Mouse (Mus musculus) NIH3T3 (cell line): ENCODE results near the gene Dpf1.

Source experiments
- DNase-seq: peaks from one replicate; pipeline ENCODE4 v3.0.0-alpha.2; 2012; ENCODE audit warnings: low read depth

The Dpf1 gene

DNA sequence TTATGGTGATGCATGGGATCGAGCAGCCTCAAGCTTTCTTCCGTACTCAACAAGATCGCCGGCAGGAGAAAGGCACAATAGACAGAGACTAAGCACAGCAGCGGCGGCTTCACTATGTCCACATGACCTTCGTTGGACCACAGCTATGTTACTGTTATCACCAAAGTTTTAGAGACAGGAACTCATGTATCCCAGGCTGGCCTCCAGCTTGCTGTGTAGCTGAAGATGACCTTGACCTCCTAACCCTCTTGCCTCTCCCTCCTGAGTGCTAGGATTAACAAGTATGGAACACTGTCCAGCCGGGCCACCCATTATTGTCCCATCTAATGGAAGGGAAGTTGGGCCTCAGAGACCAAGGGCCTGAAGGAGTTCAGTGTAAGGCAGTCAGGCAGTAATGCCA, 37.1 kb downstream of the Dpf1 start:
- no peak for DNase-seq

DNA sequence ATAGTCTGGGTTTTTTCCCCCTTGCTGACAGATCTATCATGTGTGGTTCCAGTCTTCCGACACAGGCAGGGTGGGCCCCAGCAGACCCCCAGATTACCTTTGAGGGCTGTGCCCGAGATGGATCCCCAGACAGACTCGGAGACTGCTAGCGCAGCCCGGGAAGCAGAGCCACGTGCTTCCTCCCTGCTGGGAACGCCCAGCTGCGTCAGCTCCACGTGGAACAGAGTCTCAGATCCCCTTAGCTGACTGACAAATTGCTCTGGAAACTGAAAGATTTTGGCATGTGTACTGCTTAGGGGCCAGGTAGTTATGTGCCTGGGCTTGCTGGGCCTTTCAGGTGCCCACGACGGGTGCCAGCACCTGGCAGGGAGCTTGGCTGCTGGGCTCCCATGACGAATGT, 38.0 kb downstream of the Dpf1 start:
- DNase-seq: no peak

DNA sequence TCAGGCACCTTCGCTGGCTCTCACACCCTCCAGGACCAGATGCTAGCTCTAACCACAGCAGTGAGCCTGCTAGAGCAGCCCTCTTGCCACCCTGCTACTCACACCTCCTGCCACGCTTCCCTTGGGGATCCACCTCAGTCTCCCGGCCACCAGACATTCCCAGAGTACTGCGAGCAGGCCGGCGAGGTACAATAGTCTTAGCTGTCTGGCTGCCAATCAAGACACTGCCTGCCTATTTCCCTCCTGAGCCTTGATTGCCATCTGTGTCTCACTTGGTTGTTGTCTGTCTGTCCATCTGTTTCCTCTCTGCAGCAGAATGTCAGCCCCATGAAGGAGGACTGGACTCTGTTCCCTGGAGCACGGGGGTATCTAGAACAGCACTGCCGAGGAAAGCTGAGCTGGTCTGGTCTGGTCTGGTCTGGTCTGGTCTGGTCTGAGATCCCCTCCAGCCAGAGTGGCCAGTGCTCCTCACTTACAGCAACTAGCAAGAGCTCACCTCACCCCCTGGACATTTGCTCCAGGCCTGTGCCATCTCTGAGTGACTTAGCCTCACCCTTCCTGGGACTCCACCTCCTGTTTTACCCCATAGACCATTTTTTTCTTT, 38.8 kb downstream of the Dpf1 start:
- DNase-seq: no peak

DNA sequence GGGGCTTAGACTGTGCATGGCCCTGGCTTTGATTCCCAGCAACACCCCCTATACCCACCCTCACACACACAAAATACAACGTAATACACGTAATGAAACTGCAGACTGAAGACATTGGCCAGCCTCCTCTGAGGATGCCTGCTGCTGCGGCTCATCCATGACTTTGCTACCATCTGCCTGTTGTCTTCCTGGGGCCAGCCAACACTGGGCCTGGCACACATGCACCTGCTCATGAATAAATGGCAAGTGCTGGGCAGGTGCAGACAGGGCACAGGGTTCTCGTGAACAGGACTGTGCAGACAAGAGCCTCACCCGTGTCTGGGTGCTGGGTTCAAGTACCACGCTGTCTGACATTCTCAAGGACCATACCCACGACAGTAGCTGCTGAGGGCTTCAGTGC, 40.0 kb downstream of the Dpf1 start:
- no peak for DNase-seq

DNA sequence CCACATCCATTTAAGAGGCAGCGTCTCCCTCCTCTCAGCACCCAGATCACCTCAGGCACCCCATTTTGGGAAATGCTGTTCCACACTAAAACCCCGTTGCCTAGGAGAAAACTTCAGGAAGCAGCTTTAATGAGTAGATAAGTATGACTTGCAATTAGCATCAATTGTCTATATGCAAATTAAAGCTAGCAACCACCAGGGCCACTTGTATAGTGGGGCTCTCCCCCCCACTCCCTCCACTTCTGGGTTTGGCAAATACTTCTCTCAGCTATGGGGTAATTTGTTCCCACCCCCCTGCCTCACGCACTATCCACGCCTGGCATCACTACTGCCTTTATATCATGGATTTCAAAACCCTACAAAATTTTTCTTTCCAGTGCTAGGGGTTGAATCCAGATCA, 41.8 kb downstream of the Dpf1 start:
- DNase-seq: no peak

DNA sequence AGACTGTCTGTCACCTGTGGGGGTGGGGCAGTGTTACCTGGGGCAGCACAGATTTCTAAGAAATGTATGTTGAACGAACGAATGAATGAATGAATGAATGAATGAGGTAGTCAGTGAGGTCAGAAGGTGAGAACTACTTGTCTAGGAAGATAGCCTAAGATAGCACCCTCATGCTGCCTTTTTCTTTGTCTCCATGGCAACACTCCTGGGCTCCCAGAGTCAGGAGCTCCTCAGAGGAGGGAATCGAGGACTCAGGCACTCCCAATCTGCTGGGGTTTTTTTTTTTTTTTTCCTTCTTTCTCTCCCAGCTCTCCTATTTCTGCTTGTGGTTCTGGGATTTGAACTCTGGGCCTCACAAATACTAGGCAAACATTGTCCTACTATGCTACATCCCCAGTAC, 42.5 kb downstream of the Dpf1 start:
- no peak for DNase-seq

DNA sequence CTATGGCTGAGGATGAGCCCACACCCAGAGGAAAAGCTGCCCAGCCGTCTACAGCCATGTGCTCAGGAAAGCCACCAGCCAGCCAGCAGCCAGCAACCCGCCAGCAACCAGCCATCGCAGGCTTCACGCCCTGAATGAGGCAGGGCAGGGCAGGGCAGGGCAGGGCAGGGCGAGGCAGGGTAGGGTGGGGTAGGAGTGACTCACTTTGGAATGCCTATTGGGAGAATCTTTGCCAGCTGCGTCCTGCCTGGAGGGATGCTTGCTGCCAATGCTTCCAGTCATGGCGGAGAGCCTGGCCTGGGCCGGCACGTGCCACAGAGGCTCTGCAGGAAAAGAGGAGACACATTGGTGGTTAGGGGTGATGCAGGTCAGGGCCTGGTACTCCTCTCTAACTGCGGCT, 46.7 kb downstream of the Dpf1 start:
- peak; percentile 41 for DNase-seq

DNA sequence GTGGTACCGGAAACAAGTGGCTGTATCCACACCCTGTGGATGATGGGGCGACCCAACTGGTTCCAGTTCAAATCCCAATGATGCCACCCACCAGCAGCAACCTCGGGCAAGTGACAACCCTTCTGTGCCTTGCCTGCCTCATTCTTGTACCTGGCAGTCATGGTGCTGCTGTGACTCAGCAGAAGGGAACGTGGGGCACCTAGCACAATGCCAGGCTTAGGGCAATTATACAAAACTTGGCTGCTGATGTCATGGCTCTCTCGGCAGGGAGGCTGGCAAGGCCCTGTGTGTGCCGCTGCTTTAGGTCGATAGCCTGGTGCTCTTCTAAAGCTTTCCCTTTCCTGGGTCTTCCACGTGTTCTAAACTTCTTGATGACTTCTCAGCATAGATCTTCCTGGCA, 48.5 kb downstream of the Dpf1 start:
- no peak for DNase-seq

DNA sequence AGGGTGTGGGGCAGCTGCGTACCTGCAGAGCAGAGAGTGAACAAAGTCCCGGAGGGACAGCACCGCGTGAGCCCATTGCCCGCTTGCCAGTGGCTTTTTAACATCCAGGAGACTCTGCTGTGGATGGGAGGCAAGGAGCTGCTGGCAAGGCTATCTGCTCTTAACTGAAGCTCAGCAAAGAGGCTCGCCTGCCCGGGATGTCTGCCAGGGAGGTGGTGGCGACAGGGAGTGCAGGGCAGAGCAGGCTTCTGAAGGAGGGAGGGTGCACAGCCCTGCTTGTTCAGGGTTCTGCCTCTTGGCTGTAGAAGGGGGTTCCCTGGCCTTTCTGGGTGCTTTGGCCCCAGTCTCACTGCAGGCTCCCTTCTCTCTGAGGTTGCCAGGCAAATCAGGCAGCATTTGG, 50.4 kb downstream of the Dpf1 start:
- no peak for DNase-seq

DNA sequence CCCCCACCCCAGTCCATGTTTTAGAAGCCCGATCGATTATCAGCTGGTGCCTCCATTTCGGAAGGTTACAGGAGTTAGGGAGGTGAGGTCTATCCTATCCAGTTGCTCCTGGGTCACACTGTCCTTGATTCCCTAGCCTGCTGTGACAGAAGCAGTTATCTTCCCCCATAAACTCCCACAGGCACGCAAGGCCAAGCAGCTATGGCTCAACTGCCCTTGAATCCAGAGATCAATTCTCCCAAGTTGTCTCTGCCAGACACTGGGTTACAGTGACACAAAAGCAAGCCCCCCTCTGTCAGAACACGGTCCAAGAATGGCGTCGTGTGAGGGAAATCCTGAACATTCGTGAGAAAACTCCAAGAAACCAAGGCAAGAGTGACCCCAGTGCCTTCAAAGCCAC, 51.7 kb downstream of the Dpf1 start:
- no peak for DNase-seq

DNA sequence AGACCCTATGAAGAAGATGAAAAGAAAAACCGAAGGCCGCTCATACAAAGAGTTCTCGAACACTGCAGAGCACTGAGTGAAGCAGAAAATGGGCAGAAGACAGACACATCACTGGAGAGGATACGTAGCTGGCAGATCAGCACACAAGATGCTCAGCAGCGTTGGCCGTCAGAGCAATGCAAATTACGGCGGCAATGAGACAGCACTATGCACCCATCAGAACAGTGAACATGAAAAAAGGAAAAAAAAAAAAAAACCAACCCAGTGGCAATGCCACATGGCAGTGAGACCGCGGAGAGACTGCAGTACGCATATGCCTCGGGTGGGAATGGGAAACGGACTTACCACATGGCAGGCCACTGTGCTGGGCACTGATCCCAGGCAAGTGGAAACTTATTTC, 57.7 kb downstream of the Dpf1 start:
- no peak for DNase-seq

DNA sequence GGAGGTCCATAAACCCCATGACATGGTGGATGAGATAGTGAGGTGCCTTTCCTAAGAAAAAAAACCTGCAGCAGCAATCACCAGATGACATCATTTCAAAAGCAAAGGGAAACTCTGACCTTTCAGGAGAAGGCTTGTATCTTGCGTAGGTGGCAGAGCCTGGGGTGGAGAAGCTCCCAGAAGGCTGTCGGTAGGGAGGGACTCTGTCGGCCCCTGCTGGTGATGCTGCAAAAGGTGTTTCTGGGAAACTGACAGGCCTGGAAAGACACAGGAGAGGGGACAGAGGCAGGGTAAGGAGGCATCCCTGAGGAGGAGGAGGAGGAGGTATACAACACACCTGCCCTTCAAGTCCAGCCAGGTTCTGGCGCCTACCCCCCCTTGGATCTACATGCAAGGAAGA, 60.3 kb downstream of the Dpf1 start:
- DNase-seq: peak; percentile 40

DNA sequence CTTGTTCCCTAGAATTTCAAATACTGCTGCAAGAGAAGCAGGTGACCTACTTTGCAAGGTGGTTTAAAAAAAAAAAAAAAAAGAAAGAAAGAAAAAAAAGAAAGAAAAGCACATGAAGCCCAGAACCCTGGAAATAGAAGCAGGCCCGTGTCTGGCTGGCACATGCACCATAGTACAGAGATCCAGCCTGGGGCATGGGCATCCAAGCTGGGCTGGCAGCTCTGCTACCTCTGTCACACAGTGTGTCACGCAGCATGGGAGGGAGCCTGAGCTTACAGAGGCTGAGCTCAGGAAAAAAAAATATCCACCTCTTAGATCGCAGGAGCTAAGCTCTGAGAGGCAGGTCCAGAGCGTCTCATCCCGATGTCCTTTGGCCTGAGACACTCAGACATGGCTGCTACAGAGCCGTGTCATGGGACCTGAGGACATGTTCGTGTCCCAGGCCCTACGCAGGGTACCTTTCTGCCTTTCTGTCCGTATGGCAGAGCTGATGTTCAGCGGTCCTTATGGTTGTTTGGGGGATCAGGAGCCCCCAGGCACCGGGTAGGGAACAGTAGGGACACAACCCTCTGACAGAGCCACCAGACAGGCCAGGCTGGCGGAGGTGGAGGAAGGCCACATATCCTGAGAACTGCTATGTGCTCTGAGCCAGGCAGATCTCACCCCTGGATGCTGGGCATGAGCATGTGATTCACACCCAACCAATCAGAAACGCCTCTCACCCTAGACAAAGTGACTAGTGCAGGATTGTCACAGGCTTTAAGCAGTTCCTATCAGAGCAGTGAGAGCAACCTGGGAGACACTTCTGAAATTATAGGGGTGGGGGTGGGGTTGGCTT, 63.6 kb downstream of the Dpf1 start:
- no peak for DNase-seq
